Mouse (Mus musculus) kidney, adult 2 months (tissue): Measurements from ENCODE around the gene Galm. TPM values are rescaled to one million over a fixed set of nuclear protein-coding genes. Genes with fewer than 3 reads are reported as not detected.
A peak's percentile ranks its signal among the peaks of the same experiment; 100 is the strongest.

Experiments used
- DNase-seq: peaks from one replicate; pipeline ENCODE4 v3.0.0; 2021
- H3K27ac ChIP-seq: fragments of 200-500 bp; 2 replicates; pipeline ENCODE4 v1.5.1; 2012; ENCODE audit warnings: low read depth, low read length, control low read depth, inconsistent platforms; ENCODE audit not compliant: insufficient read depth
- H3K27me3 ChIP-seq: fragments of 200-500 bp; replicated peaks from 2 replicates; pipeline ENCODE4 v1.6.1; 2012; ENCODE audit warnings: mild to moderate bottlenecking, moderate library complexity, low read length, inconsistent platforms; ENCODE audit not compliant: control insufficient read depth, insufficient read depth
- H3K36me3 ChIP-seq: fragments of 200-500 bp; 2 replicates; pipeline ENCODE4 v1.6.1; 2012; ENCODE audit warnings: mild to moderate bottlenecking, moderate library complexity, low read length, inconsistent platforms; ENCODE audit not compliant: control insufficient read depth, insufficient read depth
- H3K4me1 ChIP-seq: fragments of 200-500 bp; 2 replicates; pipeline ENCODE4 v1.6.1; 2011; ENCODE audit warnings: low read length; ENCODE audit not compliant: control insufficient read depth, insufficient read depth
- H3K4me3 ChIP-seq: fragments of 200-500 bp; 2 replicates; pipeline ENCODE4 v1.5.1; 2011; ENCODE audit warnings: mild to moderate bottlenecking, low read depth, low read length, control low read depth; ENCODE audit not compliant: insufficient read depth
- CTCF ChIP-seq: fragments of 200-500 bp; conservative IDR thresholded peaks from 2 replicates; pipeline ENCODE4 v1.5.1; 2011; ENCODE audit warnings: low read depth, mild to moderate bottlenecking, control low read depth, low read length, moderate library complexity, mixed read lengths; ENCODE audit not compliant: insufficient read depth, insufficient read length
- POLR2A ChIP-seq: fragments of 200-500 bp; IDR thresholded peaks from one replicate; pipeline ENCODE4 v1.6.1; 2011; ENCODE audit warnings: low read depth, low read length, control low read depth
- WGBS: fragments of 180-500 bp; shearing (Covaris S2); methylation state at CpG from one replicate; pipeline ENCODE4 v1.1.7; 2018; 5-methylcytosine and 5-hydroxymethylcytosine counted together
- polyA plus RNA-seq: library from polyadenylated mRNA; depleted of rRNA; stranded (reverse); fragments of >200 nt; gene quantifications from 2 replicates; pipeline ENCODE4 v1.2.3, GENCODE M21; 2012

Gene Galm
- polyA plus RNA-seq, 1 experiment: 124 TPM

DNA sequence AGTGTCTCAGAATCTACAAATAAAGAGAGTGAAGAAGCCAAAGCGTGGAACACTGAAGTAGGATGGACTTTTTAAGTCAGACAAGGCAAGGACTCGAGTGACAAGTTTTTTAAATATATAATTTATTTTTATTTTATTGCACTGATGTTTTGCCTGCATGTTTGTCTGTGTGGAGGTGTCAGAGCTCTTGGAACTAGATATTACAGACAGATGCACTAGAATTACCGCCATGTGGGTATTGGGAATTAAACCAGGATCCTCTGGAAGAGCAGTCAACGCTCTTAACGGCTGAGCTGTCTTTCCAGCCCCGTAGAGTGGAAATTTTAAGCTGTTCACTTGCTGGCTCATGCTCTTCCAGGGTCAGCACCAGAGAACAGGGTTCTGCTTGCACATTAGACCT lies 39.1 kb downstream of the Galm start:
- no peak overlapping the region for H3K27ac ChIP-seq
- peaks cover 5% of the 10 kb centered on the region for H3K4me1 ChIP-seq
- DNase-seq: no peak
- no peak for TF ChIP-seq CTCF
- TF ChIP-seq POLR2A: no peak
- no peaks in the 10 kb centered on the region for H3K36me3 ChIP-seq
- no peaks in the 10 kb centered on the region for H3K27me3 ChIP-seq
- 82% methylated on average over 6 of the region's 6 CpGs for WGBS
- no peak overlapping the region for H3K4me3 ChIP-seq

DNA sequence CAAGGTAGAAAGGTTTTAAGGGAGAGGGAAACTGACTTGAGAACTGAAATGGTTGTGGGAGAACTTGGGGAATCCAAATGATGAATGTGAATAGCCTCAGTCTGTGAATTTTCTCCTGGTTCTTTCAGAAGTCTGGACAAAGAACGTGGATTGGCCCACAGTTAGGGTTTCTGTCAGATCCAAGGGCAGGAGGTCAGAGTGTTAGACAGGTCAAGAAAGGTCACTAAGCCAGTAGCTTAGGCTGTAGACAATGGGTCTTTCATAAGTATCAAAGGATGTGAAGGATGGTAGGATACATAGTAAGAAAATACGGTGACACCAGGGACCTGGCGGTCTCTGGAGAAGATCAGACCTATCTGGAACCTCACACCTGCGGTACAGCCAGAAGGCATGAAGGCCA lies 40.2 kb downstream of the Galm start:
- Histone ChIP-seq H3K4me1 (peaks cover 5% of the 10 kb centered on the region), H3K27ac (0 out of 2 replicates have a peak overlapping the region, but pooled peaks have one; percentile 5), H3K36me3 (no peaks in the 10 kb centered on the region), H3K4me3 (no peak overlapping the region), H3K27me3 (no peaks in the 10 kb centered on the region)
- 57% methylated on average over 4 of the region's 4 CpGs for WGBS
- TF ChIP-seq POLR2A: no peak
- TF ChIP-seq CTCF: no peak
- no peak for DNase-seq

DNA sequence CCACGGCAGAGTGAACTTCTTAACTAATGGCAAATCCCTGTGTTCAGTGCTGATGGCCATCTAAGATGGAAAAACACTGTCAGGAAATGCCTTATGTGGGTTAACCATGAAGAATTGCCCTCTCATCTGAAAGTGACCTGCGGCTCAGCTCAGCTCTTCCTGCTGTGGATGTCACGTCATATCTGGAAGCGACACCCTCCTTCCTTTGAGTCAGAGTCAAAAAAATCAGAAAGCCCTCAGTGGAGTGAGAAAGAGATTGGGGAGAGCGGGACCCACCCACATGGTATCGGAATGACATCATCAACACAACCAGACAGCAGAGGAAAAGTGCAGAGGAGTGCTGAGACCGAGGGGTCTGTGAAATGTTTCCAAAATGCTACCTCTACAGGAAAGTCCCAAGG lies 40.6 kb downstream of the Galm start:
- TF ChIP-seq POLR2A: no peak
- TF ChIP-seq CTCF: no peak
- no peaks in the 10 kb centered on the region for H3K36me3 ChIP-seq
- H3K27ac ChIP-seq: no peak overlapping the region; the same call in 1 of the 2 replicates
- 51% methylated on average over 7 of the region's 7 CpGs for WGBS
- no peak overlapping the region for H3K4me3 ChIP-seq
- DNase-seq: peak; percentile 59
- H3K4me1 ChIP-seq: peaks cover 5% of the 10 kb centered on the region
- H3K27me3 ChIP-seq: no peaks in the 10 kb centered on the region

DNA sequence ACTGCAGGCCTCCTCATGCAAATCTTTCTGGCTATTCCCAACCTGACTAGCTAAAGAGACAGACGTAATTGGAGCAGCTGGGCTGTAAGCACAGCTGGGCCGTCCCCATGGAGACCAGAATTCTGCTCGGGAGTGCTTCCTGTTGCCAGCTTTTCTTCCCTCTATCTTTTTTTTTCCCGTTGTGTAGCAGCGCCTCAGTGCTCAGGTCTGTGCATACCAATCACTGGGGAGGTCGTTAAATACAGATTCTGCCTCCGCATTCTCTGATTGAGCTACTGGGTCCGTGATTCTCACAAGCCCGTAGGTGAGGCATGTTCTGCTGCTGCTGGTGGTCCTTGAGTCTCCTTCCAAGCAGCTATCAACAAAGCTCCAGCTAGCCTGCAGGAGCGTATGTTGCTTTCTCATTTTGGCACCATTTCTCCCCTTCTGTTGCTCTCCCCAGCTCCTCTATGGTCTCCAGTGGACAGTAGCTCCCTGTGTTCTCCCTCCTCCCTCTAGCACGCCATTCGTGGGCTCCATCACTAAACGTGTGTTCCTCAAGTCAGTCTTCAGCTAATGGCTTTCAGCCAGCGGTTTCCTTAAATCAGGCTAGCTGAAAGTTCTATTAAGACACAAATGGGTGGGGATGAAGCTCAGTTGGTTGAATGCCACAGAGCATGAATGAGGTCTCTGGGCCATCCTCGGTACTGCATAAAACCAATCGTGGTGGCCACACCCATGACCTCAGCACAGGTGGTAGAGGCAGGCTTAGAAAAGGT lies 41.3 kb downstream of the Galm start:
- WGBS: 38% methylated on average over 16 of the region's 16 CpGs
- peak; percentile 27 for DNase-seq
- no peak overlapping the region for H3K4me3 ChIP-seq

DNA sequence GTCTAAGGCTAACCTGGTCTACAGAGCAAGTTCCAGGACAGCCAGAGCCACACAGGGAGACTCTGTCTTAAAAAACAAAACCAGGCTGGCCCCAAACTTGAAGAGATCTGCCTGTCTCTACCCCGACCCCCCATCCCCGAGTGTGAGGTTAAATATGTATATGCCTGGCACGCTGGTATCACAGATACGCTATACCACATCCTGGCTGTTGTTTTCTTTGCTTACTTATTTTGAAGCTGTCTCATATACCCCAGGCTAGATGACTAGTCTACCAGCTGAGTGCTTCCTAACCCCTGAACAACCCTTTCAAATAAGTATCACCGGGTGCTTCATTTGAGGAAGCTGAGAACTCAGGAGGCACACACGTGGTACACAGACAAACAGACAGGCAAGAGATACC lies 42.5 kb downstream of the Galm start:
- no peak for TF ChIP-seq CTCF
- TF ChIP-seq POLR2A: no peak
- no peaks in the 10 kb centered on the region for H3K36me3 ChIP-seq
- 97% methylated on average over 6 of the region's 6 CpGs for WGBS
- H3K27ac ChIP-seq: no peak overlapping the region
- H3K4me1 ChIP-seq: no peaks in the 10 kb centered on the region
- DNase-seq: no peak
- H3K4me3 ChIP-seq: no peak overlapping the region
- no peaks in the 10 kb centered on the region for H3K27me3 ChIP-seq

More for the DNA sequence above, 41.3 kb downstream of the Galm start:
- TF ChIP-seq POLR2A (no peak), CTCF (no peak)
- peaks cover 5% of the 10 kb centered on the region for H3K4me1 ChIP-seq
- no peaks in the 10 kb centered on the region for H3K36me3 ChIP-seq
- no peaks in the 10 kb centered on the region for H3K27me3 ChIP-seq
- peak overlapping the region; percentile 5 for H3K27ac ChIP-seq

DNA sequence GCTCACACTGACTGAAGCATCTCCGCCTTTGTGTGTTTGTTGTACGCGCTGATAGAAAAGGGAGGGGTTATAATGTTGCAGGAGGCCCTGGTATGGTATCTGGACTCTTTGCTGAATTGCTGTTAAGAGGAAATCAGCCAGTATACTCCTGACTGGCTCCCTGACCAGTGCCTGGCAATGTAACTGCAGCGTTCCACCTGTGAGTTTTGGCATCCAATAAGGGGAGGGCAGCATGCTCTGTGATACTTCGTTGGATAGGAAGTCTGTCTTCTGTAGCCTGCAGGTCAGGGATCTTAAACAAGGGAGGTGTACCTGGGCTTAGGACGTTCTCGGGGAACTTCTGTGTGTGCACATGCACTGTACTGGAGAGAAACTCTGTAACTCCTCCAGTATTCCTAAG lies 43.7 kb downstream of the Galm start:
- Histone ChIP-seq H3K4me1 (no peaks in the 10 kb centered on the region), H3K27me3 (no peaks in the 10 kb centered on the region), H3K36me3 (no peaks in the 10 kb centered on the region), H3K27ac (no peak overlapping the region), H3K4me3 (no peak overlapping the region)
- 90% methylated on average over 7 of the region's 7 CpGs for WGBS
- TF ChIP-seq CTCF (no peak), POLR2A (no peak)
- DNase-seq: no peak

DNA sequence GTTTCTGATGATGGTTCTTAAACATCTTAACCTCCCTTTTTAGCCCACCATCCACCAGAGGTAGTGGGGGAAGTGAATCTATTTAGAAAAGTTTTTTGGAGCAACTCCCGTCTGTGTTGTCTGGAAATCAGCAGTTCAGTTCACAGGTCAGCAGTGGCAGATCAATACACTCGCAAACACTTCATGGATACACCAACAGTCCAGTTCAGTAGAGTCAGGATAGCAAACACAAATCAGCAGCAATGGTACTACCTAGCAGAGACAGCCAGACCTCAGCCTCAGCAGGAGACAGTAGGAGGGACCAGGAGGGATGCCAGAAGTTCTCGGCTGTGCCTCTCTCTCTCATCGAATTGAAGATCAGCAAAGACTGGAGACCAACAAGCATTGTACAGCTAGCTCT lies 44.7 kb downstream of the Galm start:
- no peak for DNase-seq
- no peak for TF ChIP-seq POLR2A
- TF ChIP-seq CTCF: no peak
- no peaks in the 10 kb centered on the region for H3K4me1 ChIP-seq
- no peak overlapping the region for H3K27ac ChIP-seq
- H3K27me3 ChIP-seq: no peaks in the 10 kb centered on the region
- 86% methylated on average over 4 of the region's 4 CpGs for WGBS
- H3K36me3 ChIP-seq: no peaks in the 10 kb centered on the region
- H3K4me3 ChIP-seq: no peak overlapping the region
